Mouse (Mus musculus): ENCODE measurements around the gene Iqsec1. TPM values are rescaled to one million over a fixed set of nuclear protein-coding genes. Genes with fewer than 3 reads are reported as not detected.

Iqsec1 gene
- polyA plus RNA-seq, 1 experiment from 2014 or later: 2.6 TPM

Small RNAs within 50 kb of the gene (microRNA-seq; reads per million reads assigned to microRNA genes)
- not detected for gene Gm24816

Other genes starting within 250 kb of the Iqsec1 start
- gene Nup210, start 128.1 kb upstream of the Iqsec1 start, polyA plus RNA-seq (2015; fragmentation: Nextera tagmentation; extraction: Ambion mirVana): 32.0 and 37.1 TPM in 2 replicates
- gene Hdac11, start 168.0 kb upstream of the Iqsec1 start, polyA plus RNA-seq (2015; fragmentation: Nextera tagmentation; extraction: Ambion mirVana): 5.6 and 5.9 TPM in 2 replicates
- gene Fbln2, start 223.8 kb upstream of the Iqsec1 start, polyA plus RNA-seq (2015; fragmentation: Nextera tagmentation; extraction: Ambion mirVana): 6.2 and 6.5 TPM in 2 replicates

Data from liver, embryonic 15.5 days (tissue).